Mouse (Mus musculus) naive thymus-derived CD4-positive, alpha-beta T cell, adult 5 months (primary cell): Measurements from ENCODE around the gene Tlr3. TPM values are rescaled to one million over a fixed set of nuclear protein-coding genes. Genes with fewer than 3 reads are reported as not detected.

Experiments
- polyA plus RNA-seq: library from polyadenylated mRNA; unstranded; fragments of 100-300 nt; shearing (Covaris generic); gene quantifications from one replicate; pipeline ENCODE4 v1.2.1, GENCODE M21; 2017

Gene Tlr3
- 0.15 TPM for polyA plus RNA-seq

DNA sequence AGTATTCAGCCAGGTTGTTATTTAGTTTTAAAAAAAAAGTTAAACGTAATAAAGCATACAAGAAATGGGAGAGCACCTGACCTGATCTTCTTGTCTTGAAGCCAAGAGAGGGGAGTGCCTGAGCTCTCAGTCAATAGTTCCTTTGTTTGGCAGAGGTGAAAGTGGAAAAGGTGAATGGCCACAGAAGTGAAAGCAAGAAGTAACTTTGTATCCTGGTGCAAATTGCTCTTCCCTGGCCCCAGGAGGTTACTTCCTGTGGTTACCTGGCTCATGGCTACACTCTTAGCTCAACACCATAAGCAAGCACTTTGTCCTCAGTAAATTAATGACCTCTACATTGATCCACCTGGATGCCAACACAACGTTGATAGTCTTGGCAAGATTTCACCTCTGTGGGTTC lies at the start of gene Tlr3:
Gene Tlr3, minus strand, starts transcription at position 199 of the 400 bp plus-strand sequence.

DNA sequence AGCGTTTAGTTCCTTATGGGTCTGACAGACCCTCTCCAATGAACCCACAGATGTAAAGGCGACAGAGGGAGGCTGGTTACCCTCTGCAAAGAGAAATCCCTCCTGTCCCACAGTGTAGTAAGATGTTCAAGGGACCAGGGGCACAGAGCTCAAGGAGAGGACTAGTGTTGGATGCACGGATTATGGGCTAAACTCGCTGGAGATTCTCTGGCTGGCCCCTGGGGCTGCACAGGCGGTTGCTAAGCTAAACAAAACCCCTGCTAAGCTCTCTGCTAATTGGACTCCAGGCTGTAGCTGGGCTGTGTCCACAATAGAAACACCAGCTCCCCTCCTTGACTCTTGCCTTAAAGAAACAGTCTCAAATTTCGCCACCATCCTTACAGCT lies 28.9 kb downstream of the Tlr3 start, which contains the start of gene Fam149a:
Gene Fam149a, minus strand, starts transcription at position 329 of the 385 bp plus-strand sequence.

Other genes with a start within 250 kb of the Tlr3 start
- gene F11, start 149.0 kb downstream of the Tlr3 start, polyA plus RNA-seq: not detected
- gene Klkb1, start 116.2 kb downstream of the Tlr3 start, polyA plus RNA-seq: not detected
- gene Gm45753, start 102.6 kb downstream of the Tlr3 start, polyA plus RNA-seq: not detected
- gene Cyp4v3, start 77.9 kb downstream of the Tlr3 start, polyA plus RNA-seq: 4.4 TPM
- not detected for gene Fam149a, start 28.8 kb downstream of the Tlr3 start, polyA plus RNA-seq
- 0.16 TPM for gene Sorbs2, start 96.7 kb upstream of the Tlr3 start, polyA plus RNA-seq